Mouse (Mus musculus) heart, embryonic 16.5 days (tissue): ENCODE measurements around the gene Sertad1. TPM values are rescaled to one million over a fixed set of nuclear protein-coding genes. Genes with fewer than 3 reads are reported as not detected.

ENCODE experiments used
- ATAC-seq: fragments of 200-750 bp; cut with Nextera tagmentation; replicated peaks from 2 replicates; pipeline ENCODE4 v1.8.0; 2017; ENCODE audit warnings: moderate number of reproducible peaks; ENCODE audit not compliant: insufficient read depth, low FRiP score; ENCODE audit errors: extremely low read depth
- H3K27ac ChIP-seq: fragments of 300-500 bp; sonication (generic); 2 replicates; pipeline ENCODE4 v1.5.1; 2014; ENCODE audit warnings: mild to moderate bottlenecking, low read length, control low read depth, moderate library complexity
- H3K27me3 ChIP-seq: fragments of 300-500 bp; sonication (generic); 2 replicates; pipeline ENCODE4 v1.6.1; 2014; ENCODE audit warnings: low read length, mixed read lengths; ENCODE audit not compliant: control insufficient read depth, insufficient read depth
- H3K36me3 ChIP-seq: fragments of 300-500 bp; sonication (generic); 2 replicates; pipeline ENCODE4 v1.6.1; 2014; ENCODE audit not compliant: control insufficient read depth, insufficient read depth
- H3K4me1 ChIP-seq: fragments of 300-500 bp; sonication (generic); 2 replicates; pipeline ENCODE4 v1.6.1; 2014; ENCODE audit warnings: low read length, mixed read lengths; ENCODE audit not compliant: control insufficient read depth, insufficient read depth
- H3K4me2 ChIP-seq: fragments of 300-500 bp; sonication (generic); 2 replicates; pipeline ENCODE4 v1.6.1; 2014; ENCODE audit warnings: low read depth, mild to moderate bottlenecking, control low read depth, low read length
- H3K4me3 ChIP-seq: fragments of 300-500 bp; sonication (generic); 2 replicates; pipeline ENCODE4 v1.5.1; 2014; ENCODE audit warnings: mild to moderate bottlenecking, control low read depth, low read length
- H3K9ac ChIP-seq: fragments of 300-500 bp; sonication (generic); 2 replicates; pipeline ENCODE4 v1.6.1; 2014; ENCODE audit warnings: low read length, control low read depth
- H3K9me3 ChIP-seq: fragments of 300-500 bp; sonication (generic); replicated peaks from 2 replicates; pipeline ENCODE4 v1.6.1; 2016; ENCODE audit warnings: low read length; ENCODE audit not compliant: control insufficient read depth
- WGBS: fragments of 180-500 bp; shearing (Covaris S2); extraction: QIAGEN DNeasy Blood & Tissue Kit; methylation state at CpG from one replicate; pipeline ENCODE4 v1.1.7; 2014; 5-methylcytosine and 5-hydroxymethylcytosine counted together
- polyA plus RNA-seq: library from polyadenylated mRNA; unstranded; fragments of >200 nt; fragmentation: Nextera tagmentation; extraction: Ambion mirVana; gene quantifications from 2 replicates; pipeline ENCODE4 v1.2.1, GENCODE M21; 2015

The Sertad1 gene
- polyA plus RNA-seq, 1 experiment from 2014 or later: 36.4 TPM

- under 1% methylated on average over 54 of the region's 54 CpGs for WGBS
- peak overlapping the region; percentile 100 for H3K27ac ChIP-seq
- ATAC-seq: peak; percentile 93
- H3K4me3 ChIP-seq: peak overlapping the region; percentile 77
- H3K36me3 ChIP-seq: no peaks in the 10 kb centered on the region
- H3K27me3 ChIP-seq: no peaks in the 10 kb centered on the region
- H3K4me1 ChIP-seq: peaks cover 17% of the 10 kb centered on the region
- H3K4me2 ChIP-seq: peak overlapping the region; percentile 80
- no peaks in the 10 kb centered on the region for H3K9me3 ChIP-seq
- peak overlapping the region; percentile 79 for H3K9ac ChIP-seq
These were observed 21.3 kb downstream of the Sertad1 start for GRCm38 (mm10) chr7:27507711-27508647.

GRCm38 (mm10) chr7:27508648-27509005, 21.9 kb downstream of the Sertad1 start:
- ATAC-seq: peak; percentile 63
- Histone ChIP-seq H3K27ac (peak overlapping the region; percentile 100), H3K27me3 (no peaks in the 10 kb centered on the region), H3K4me1 (peaks cover 17% of the 10 kb centered on the region), H3K36me3 (no peaks in the 10 kb centered on the region), H3K9ac (0 out of 2 replicates have a peak overlapping the region, but pooled peaks have one; percentile 23), H3K4me3 (peak overlapping the region; percentile 77), H3K9me3 (no peaks in the 10 kb centered on the region), H3K4me2 (peak overlapping the region; percentile 80)
- 19% methylated on average over 6 of the region's 6 CpGs for WGBS

- no peak overlapping the region for H3K4me3 ChIP-seq
- no peak for ATAC-seq
- WGBS: 90% methylated on average over 2 of the region's 2 CpGs
- no peak overlapping the region for H3K9ac ChIP-seq
- H3K4me2 ChIP-seq: no peak overlapping the region
- H3K27me3 ChIP-seq: no peaks in the 10 kb centered on the region
- no peaks in the 10 kb centered on the region for H3K36me3 ChIP-seq
- no peaks in the 10 kb centered on the region for H3K9me3 ChIP-seq
- no peak overlapping the region for H3K27ac ChIP-seq
- peaks cover 17% of the 10 kb centered on the region for H3K4me1 ChIP-seq
These were observed 24.1 kb downstream of the Sertad1 start for GRCm38 (mm10) chr7:27510809-27511208.

- Histone ChIP-seq H3K4me2 (no peak overlapping the region), H3K4me1 (no peaks in the 10 kb centered on the region), H3K9me3 (no peaks in the 10 kb centered on the region), H3K27me3 (no peaks in the 10 kb centered on the region), H3K27ac (no peak overlapping the region), H3K4me3 (no peak overlapping the region), H3K9ac (no peak overlapping the region), H3K36me3 (no peaks in the 10 kb centered on the region)
- ATAC-seq: no peak
- 73% methylated on average over 9 of the region's 9 CpGs for WGBS
These were observed 28.3 kb downstream of the Sertad1 start for GRCm38 (mm10) chr7:27514961-27515360.

GRCm38 (mm10) chr7:27518314-27518713, 31.6 kb downstream of the Sertad1 start:
- no peaks in the 10 kb centered on the region for H3K9me3 ChIP-seq
- no peaks in the 10 kb centered on the region for H3K4me1 ChIP-seq
- WGBS: 79% methylated on average over 9 of the region's 9 CpGs
- ATAC-seq: no peak
- H3K36me3 ChIP-seq: no peaks in the 10 kb centered on the region
- H3K27ac ChIP-seq: no peak overlapping the region
- no peak overlapping the region for H3K4me2 ChIP-seq
- H3K9ac ChIP-seq: no peak overlapping the region
- no peak overlapping the region for H3K4me3 ChIP-seq
- no peaks in the 10 kb centered on the region for H3K27me3 ChIP-seq

GRCm38 (mm10) chr7:27520104-27520503, 33.4 kb downstream of the Sertad1 start:
- Histone ChIP-seq H3K36me3 (no peaks in the 10 kb centered on the region), H3K4me2 (no peak overlapping the region), H3K4me3 (no peak overlapping the region), H3K9me3 (no peaks in the 10 kb centered on the region), H3K27me3 (no peaks in the 10 kb centered on the region), H3K9ac (no peak overlapping the region), H3K4me1 (no peaks in the 10 kb centered on the region), H3K27ac (no peak overlapping the region)
- ATAC-seq: no peak

GRCm38 (mm10) chr7:27520599-27520998, 33.9 kb downstream of the Sertad1 start:
- Histone ChIP-seq H3K4me3 (no peak overlapping the region), H3K4me2 (no peak overlapping the region), H3K9ac (no peak overlapping the region), H3K27ac (no peak overlapping the region), H3K27me3 (no peaks in the 10 kb centered on the region), H3K36me3 (no peaks in the 10 kb centered on the region), H3K4me1 (peaks cover under 1% of the 10 kb centered on the region; the same call in 1 of the 2 replicates), H3K9me3 (no peaks in the 10 kb centered on the region)
- WGBS: 61% methylated on average over 1 of the region's 1 CpGs
- ATAC-seq: no peak

- H3K4me1 ChIP-seq: peaks cover 8% of the 10 kb centered on the region
- no peak for ATAC-seq
- H3K27me3 ChIP-seq: no peaks in the 10 kb centered on the region
- no peak within 1 kb of the TSS for H3K4me2 ChIP-seq
- H3K9me3 ChIP-seq: no peaks in the 10 kb centered on the region
- WGBS: 51% methylated on average over 5 of the region's 5 CpGs
- no peak within 1 kb of the TSS for H3K27ac ChIP-seq
- no peaks in the 10 kb centered on the region for H3K36me3 ChIP-seq
- no peak within 1 kb of the TSS for H3K9ac ChIP-seq
- no peak within 1 kb of the TSS for H3K4me3 ChIP-seq
These were observed 36.3 kb downstream of the Sertad1 start, which contains the start of gene Hipk4 for GRCm38 (mm10) chr7:27522967-27523366. TSS of gene Hipk4 (plus strand) at chr7:27523267.

GRCm38 (mm10) chr7:27523805-27524204, 37.1 kb downstream of the Sertad1 start:
- 92% methylated on average over 13 of the region's 13 CpGs for WGBS

More at GRCm38 (mm10) chr7:27523805-27524204, 37.1 kb downstream of the Sertad1 start:
- ATAC-seq: no peak
- Histone ChIP-seq H3K27ac (no peak overlapping the region), H3K9ac (no peak overlapping the region), H3K4me1 (peaks cover 8% of the 10 kb centered on the region), H3K4me2 (no peak overlapping the region), H3K9me3 (no peaks in the 10 kb centered on the region), H3K4me3 (no peak overlapping the region), H3K36me3 (no peaks in the 10 kb centered on the region), H3K27me3 (no peaks in the 10 kb centered on the region)
